Mouse (Mus musculus) cerebellum, adult 2 months (tissue): ENCODE results near the gene Myg1. TPM values are rescaled to one million over a fixed set of nuclear protein-coding genes. Genes with fewer than 3 reads are reported as not detected.

ENCODE experiments used
- DNase-seq, 2 experiments: peaks; one replicate each; pipeline ENCODE4 v3.0.0; 2021
- H3K27ac ChIP-seq: fragments of 200-500 bp; 2 replicates; pipeline ENCODE4 v1.5.1; 2012; ENCODE audit warnings: low read length, control low read depth, inconsistent platforms; ENCODE audit not compliant: insufficient read depth
- H3K27me3 ChIP-seq: fragments of 200-500 bp; 2 replicates; pipeline ENCODE4 v1.6.1; 2012; ENCODE audit warnings: inconsistent platforms, mild to moderate bottlenecking, low read length, moderate library complexity; ENCODE audit not compliant: control insufficient read depth, insufficient read depth
- H3K4me1 ChIP-seq: fragments of 200-500 bp; 2 replicates; pipeline ENCODE4 v1.6.1; 2011; ENCODE audit warnings: low read length; ENCODE audit not compliant: control insufficient read depth, insufficient read depth
- H3K4me3 ChIP-seq: fragments of 200-500 bp; replicated peaks from 2 replicates; pipeline ENCODE3; 2011; ENCODE audit warnings: mild to moderate bottlenecking, low read depth, low read length, control low read depth; ENCODE audit not compliant: insufficient read depth
- CTCF ChIP-seq: fragments of 200-500 bp; IDR thresholded peaks from 2 replicates; pipeline ENCODE4 v1.5.1; 2011; ENCODE audit warnings: low read depth, mild to moderate bottlenecking, control low read depth, low read length, moderate library complexity, borderline replicate concordance; ENCODE audit not compliant: insufficient read depth
- POLR2A ChIP-seq: fragments of 200-500 bp; IDR thresholded peaks from 2 replicates; pipeline ENCODE4 v1.6.1; 2011; ENCODE audit warnings: low read length, control low read depth, borderline replicate concordance; ENCODE audit not compliant: insufficient read depth
- WGBS: fragments of 180-500 bp; shearing (Covaris S2); methylation state at CpG from one replicate; pipeline ENCODE4 v1.1.7; 2018; 5-methylcytosine and 5-hydroxymethylcytosine counted together
- polyA plus RNA-seq: library from polyadenylated mRNA; depleted of rRNA; stranded (reverse); fragments of >200 nt; gene quantifications from 2 replicates; pipeline ENCODE4 v1.2.3, GENCODE M21; 2012

Myg1 gene
- polyA plus RNA-seq, 1 experiment, result 106 TPM

DNA sequence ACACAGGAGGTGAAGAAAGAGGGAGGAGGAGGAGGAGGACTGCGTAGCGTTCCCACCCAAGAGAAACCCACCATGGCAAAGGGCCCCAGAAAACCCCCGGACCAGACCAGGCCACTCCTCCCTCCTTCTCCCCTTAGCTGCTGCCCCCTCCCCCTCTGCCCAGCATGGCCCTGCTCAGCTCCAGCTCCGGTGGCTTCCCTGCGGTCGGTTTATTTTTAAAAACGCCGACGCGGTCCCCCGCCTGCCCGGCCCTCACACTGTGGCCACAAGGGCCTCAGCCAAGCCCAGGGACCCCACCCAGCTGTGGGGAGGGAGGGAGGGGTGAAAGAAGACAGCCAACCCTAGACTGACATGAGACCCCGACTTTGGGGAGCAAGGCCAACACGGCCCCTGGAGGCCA lies 31.1 kb downstream of the Myg1 start:
- Histone ChIP-seq H3K4me3 (no peak overlapping the region), H3K27me3 (no peaks in the 10 kb centered on the region; the same call in 1 of the 2 replicates), H3K27ac (no peak overlapping the region), H3K4me1 (no peaks in the 10 kb centered on the region; the same call in 1 of the 2 replicates)
- DNase-seq, result no peak
- WGBS, result 10% methylated on average over 14 of the region's 14 CpGs
- TF ChIP-seq CTCF (no peak), POLR2A (no peak)

DNA sequence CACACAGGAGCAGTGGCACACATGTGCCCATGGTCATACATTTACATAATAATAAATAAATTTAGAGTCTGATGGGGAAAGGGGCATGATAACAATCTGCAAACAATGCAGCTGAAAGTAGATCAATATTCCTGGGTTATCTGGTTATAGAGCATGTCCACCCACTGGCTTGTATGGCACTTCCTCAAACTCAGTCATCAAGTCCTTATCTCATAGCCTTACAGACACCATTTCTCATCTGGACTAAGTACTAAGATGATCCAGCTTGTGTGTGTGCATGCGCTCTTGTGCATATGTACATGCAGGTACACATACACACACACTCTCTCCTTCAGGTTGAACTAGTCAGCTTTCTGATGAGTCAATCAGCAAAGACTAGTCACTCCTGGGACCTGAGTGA lies 33.2 kb downstream of the Myg1 start:
- 100% methylated on average over 1 of the region's 1 CpGs for whole genome bisulfite sequencing
- TF ChIP-seq POLR2A (no peak), CTCF (no peak)
- no peak overlapping the region for H3K27ac ChIP-seq

DNA sequence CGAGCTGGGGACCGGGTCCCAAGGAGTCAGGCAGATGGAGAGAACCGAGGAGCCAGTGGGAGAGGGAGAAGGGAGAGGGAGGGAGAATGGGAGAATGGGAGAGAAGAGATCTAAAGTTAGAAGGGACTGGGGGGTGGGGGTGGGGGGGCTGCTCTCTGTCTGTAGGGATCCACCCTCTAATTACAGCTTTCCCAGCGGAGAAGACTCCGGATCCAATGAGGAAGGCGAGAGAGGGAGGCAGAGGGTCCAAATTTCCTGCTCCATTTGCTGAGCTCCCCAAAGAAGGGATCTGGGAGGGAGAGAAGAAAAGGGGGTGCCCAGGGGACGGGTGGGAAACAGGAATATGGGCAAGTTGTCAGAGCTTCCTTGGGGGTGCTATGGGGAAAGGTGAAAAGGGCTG lies 34.7 kb downstream of the Myg1 start:
- TF ChIP-seq CTCF, result no peak
- no peak for TF ChIP-seq POLR2A
- no peak for DNase-seq
- H3K4me1 ChIP-seq, result no peaks in the 10 kb centered on the region; the same call in 1 of the 2 replicates
- no peaks in the 10 kb centered on the region; the same call in 1 of the 2 replicates for H3K27me3 ChIP-seq
- no peak overlapping the region for H3K27ac ChIP-seq
- WGBS, result 15% methylated on average over 7 of the region's 7 CpGs
- no peak overlapping the region for H3K4me3 ChIP-seq

More for the DNA sequence above, 33.2 kb downstream of the Myg1 start:
- DNase-seq, result no peak
- H3K27me3 ChIP-seq, result no peaks in the 10 kb centered on the region; the same call in 1 of the 2 replicates
- H3K4me1 ChIP-seq, result no peaks in the 10 kb centered on the region; the same call in 1 of the 2 replicates
- H3K4me3 ChIP-seq, result no peak overlapping the region

DNA sequence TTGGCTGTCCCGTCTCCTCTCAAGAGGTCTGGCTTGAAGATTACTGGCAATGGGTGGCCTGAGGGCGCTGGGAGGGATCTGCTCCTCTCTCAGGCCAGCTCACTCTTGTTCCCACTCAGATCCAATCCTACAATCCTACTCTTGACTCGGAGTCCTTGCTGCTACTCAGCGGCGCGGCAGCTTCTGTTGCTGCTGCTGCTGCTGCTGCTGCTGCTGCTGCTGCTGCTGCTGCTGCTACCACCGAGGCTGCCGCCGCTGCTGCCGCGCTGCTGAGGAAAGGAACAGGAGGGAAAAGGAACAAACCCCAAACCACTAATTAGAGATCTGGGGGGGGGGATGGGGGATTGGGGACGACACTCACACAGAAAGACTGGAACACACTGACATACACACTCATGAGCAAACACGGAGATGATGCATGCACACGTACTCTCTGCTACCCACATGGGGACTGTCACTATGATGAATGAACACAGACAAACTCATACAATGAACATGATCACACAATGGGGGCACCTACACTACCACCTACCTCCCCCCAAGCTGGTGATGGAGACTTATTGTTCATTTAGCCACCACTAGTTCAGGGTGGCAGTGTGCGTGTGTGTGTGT lies 35.3 kb downstream of the Myg1 start, which contains the start of gene Sp7:
TSS of gene Sp7 (minus strand) at position 450 of the 612 bp plus-strand sequence.
- DNase-seq, result no peak
- H3K27me3 ChIP-seq, result no peaks in the 10 kb centered on the region; the same call in 1 of the 2 replicates
- no peak for TF ChIP-seq CTCF
- 11% methylated on average over 15 of the region's 15 CpGs for WGBS
- H3K4me1 ChIP-seq, result no peaks in the 10 kb centered on the region; the same call in 1 of the 2 replicates
- no peak within 1 kb of the TSS for H3K4me3 ChIP-seq
- H3K27ac ChIP-seq, result no peak within 1 kb of the TSS

DNA sequence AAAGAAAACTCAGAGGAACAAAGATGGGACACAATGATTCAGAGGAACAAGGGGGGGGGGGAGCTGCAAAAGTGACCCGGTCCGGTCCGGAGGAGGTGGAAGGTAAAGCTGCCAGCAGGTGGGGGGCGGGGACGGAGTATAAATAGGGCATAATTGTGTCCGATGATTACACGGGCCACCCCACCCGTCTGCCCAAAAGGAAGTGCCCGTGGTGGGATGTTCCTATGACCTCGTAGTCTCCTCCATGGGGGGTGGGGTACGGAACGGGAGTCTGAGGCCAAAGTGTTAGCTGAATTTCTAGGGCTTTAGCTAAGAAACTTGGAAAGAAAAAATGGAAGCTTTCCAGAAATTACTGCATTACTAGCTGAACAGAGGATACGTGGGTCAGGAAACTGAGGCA lies 38.5 kb downstream of the Myg1 start:
- H3K27ac ChIP-seq, result no peak overlapping the region
- H3K4me3 ChIP-seq, result no peak overlapping the region
- no peak for TF ChIP-seq CTCF
- TF ChIP-seq POLR2A, result no peak
- 9% methylated on average over 13 of the region's 13 CpGs for WGBS
- no peaks in the 10 kb centered on the region; the same call in 1 of the 2 replicates for H3K27me3 ChIP-seq
- no peaks in the 10 kb centered on the region for H3K4me1 ChIP-seq
- DNase-seq, result no peak

DNA sequence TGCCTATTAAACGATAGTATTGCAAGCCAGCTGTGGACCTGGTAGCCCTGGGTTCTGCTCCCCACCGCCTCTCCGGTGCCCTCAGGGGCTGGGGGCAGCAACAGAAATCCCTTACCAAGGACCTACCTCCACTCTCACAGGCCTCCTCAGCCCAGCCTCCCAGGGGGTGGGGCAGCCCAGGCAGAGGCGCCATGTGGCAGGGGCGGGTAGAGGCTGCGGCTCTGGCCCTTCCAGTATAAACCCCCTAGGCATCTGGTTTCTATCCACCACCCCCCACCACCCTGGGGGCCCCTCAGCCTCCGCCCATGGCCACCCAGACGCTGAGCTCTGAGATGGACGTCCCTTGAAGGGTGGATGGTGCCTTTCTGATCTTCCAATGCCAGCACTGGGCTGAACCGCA lies 39.2 kb downstream of the Myg1 start:
- no peak for TF ChIP-seq POLR2A
- no peak for TF ChIP-seq CTCF
- Histone ChIP-seq H3K27me3 (no peaks in the 10 kb centered on the region; the same call in 1 of the 2 replicates), H3K4me1 (no peaks in the 10 kb centered on the region), H3K27ac (no peak overlapping the region), H3K4me3 (no peak overlapping the region)
- DNase-seq, result no peak
- 21% methylated on average over 10 of the region's 10 CpGs for WGBS

DNA sequence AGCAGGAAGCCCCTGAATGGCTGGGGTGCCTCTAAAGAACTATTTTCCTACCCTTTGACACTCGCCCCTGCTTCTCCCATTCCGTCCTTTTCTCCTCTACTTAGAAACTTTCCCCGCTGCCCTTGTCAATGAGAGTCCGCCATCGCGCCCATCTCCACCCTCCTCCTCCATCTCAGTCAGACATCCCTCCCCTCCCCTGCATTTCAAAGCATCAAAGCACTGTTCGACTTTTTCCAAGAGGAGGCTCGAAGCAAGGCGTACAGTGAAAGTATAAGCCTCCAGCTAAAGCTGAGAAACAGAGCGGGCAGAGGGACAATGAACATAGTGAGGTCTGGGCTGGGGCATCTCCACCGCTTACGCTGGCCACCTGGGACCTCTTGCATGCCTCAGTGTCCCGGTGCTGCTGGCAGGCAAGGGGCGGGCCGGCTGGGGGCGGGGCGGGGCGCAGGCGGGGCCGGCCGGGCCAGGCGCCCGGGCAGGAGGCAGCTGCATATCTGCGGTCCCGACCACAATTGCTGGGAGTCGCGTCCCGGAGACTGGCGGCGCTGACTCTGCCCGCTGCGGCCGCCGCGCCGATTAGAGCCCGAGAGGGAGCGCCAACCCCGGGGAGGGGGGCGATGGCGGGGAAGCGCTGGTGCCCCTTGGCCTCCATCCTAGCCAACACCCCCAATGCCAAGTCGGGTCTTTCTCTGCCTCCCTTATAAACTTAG lies 45.1 kb downstream of the Myg1 start:
- TF ChIP-seq POLR2A (no peak), CTCF (no peak)

More for the DNA sequence above, 45.1 kb downstream of the Myg1 start:
- Histone ChIP-seq H3K4me3 (peak overlapping the region; percentile 52), H3K4me1 (peaks cover 9% of the 10 kb centered on the region; the same call in 1 of the 2 replicates), H3K27me3 (no peaks in the 10 kb centered on the region), H3K27ac (peak overlapping the region; percentile 50; the same call in 1 of the 2 replicates)
- WGBS, result 3% methylated on average over 43 of the region's 43 CpGs
- DNase-seq, result peak; percentile 20 to 37
